Mouse (Mus musculus): ENCODE data around the gene D13Ertd608e. TPM values are rescaled to one million over a fixed set of nuclear protein-coding genes. Genes with fewer than 3 reads are reported as not detected.
"Not testable (repeated sequence)": the region's sequence is repeated elsewhere in the genome, so short reads cannot be mapped to it uniquely, and the experiment has no call there.

D13Ertd608e gene
- total RNA-seq (2014; rRNA removed; ENCODE audit: low replicate concordance) = not detected in 2 replicates
- not detected in 2 replicates for polyA plus RNA-seq (2015; fragmentation: Nextera tagmentation; extraction: Ambion mirVana)

GRCm38 (mm10) chr13:119835320-119836056, at the start of gene D13Ertd608e:
Gene D13Ertd608e, plus strand, starts transcription at chr13:119836006.
- WGBS = 12% methylated on average over 18 of the region's 25 CpGs
- peak; percentile 6 for DNase-seq (ENCODE audit: low spot score)
- not testable (repeated sequence) for H3K9ac ChIP-seq (replicated peaks; ENCODE audit: low read depth, low read length); H3K27me3 ChIP-seq (ENCODE audit: control insufficient read depth, insufficient read depth, low read length); H3K36me3 ChIP-seq (replicated peaks; ENCODE audit: control insufficient read depth, insufficient read depth, low read length); H3K9me3 ChIP-seq (replicated peaks; ENCODE audit: control insufficient read depth, low read length); ATAC-seq (ENCODE audit: insufficient read depth, low read depth); H3K4me1 ChIP-seq (ENCODE audit: control insufficient read depth, insufficient read depth); H3K27ac ChIP-seq (ENCODE audit: low read depth)
- H3K4me3 ChIP-seq (ENCODE audit: low read depth, low read length) = peak within 1 kb of the TSS; percentile 21; the same call in 1 of the 2 replicates
- peak within 1 kb of the TSS; percentile 46 for H3K4me2 ChIP-seq (ENCODE audit: low read depth, low read length)
- TF ChIP-seq CTCF (IDR thresholded peaks at IDR 0.05; ENCODE audit: low read depth) = peak; percentile 47

- H3K4me3 ChIP-seq (ENCODE audit: low read depth, low read length) = peak overlapping the region; percentile 82
- H3K27ac ChIP-seq (ENCODE audit: low read depth) = peak overlapping the region; percentile 96
- WGBS = under 1% methylated on average over 36 of the region's 66 CpGs
- no peaks in the 10 kb centered on the region for H3K9me3 ChIP-seq (replicated peaks; ENCODE audit: control insufficient read depth, low read length)
- TF ChIP-seq CTCF (IDR thresholded peaks at IDR 0.05; ENCODE audit: low read depth) = no peak
- TF ChIP-seq EP300 (IDR thresholded peaks at IDR 0.05; ENCODE audit: low read depth) = no peak
- peak overlapping the region; percentile 92 for H3K9ac ChIP-seq (replicated peaks; ENCODE audit: low read depth, low read length)
- H3K36me3 ChIP-seq (replicated peaks; ENCODE audit: control insufficient read depth, insufficient read depth, low read length) = peaks cover 24% of the 10 kb centered on the region
- H3K4me1 ChIP-seq (ENCODE audit: control insufficient read depth, insufficient read depth) = 0 out of 2 replicates have a peak, but pooled peaks cover 13% of the 10 kb centered on the region
- no peaks in the 10 kb centered on the region for H3K27me3 ChIP-seq (ENCODE audit: control insufficient read depth, insufficient read depth, low read length)
- H3K4me2 ChIP-seq (ENCODE audit: low read depth, low read length) = peak overlapping the region; percentile 66
- DNase-seq (ENCODE audit: low spot score) (peak; percentile 55), ATAC-seq (ENCODE audit: insufficient read depth, low read depth) (peak; percentile 67)
Observed at GRCm38 (mm10) chr13:119789851-119790717, 45.7 kb upstream of the D13Ertd608e start.

- H3K27ac ChIP-seq (ENCODE audit: low read depth) = peak within 1 kb of the TSS; percentile 96
- H3K4me3 ChIP-seq (ENCODE audit: low read depth, low read length) = peak within 1 kb of the TSS; percentile 82
- peak; percentile 98 for ATAC-seq (ENCODE audit: insufficient read depth, low read depth)
- 0 out of 2 replicates have a peak, but pooled peaks cover 13% of the 10 kb centered on the region for H3K4me1 ChIP-seq (ENCODE audit: control insufficient read depth, insufficient read depth)
- H3K4me2 ChIP-seq (ENCODE audit: low read depth, low read length) = peak within 1 kb of the TSS; percentile 66
- DNase-seq (ENCODE audit: low spot score) = peak; percentile 93
- TF ChIP-seq CTCF (IDR thresholded peaks at IDR 0.05; ENCODE audit: low read depth) (no peak), EP300 (IDR thresholded peaks at IDR 0.05; ENCODE audit: low read depth) (no peak)
- peak within 1 kb of the TSS; percentile 92 for H3K9ac ChIP-seq (replicated peaks; ENCODE audit: low read depth, low read length)
- H3K27me3 ChIP-seq (ENCODE audit: control insufficient read depth, insufficient read depth, low read length) = no peaks in the 10 kb centered on the region
- 1% methylated on average over 62 of the region's 86 CpGs for WGBS
- H3K9me3 ChIP-seq (replicated peaks; ENCODE audit: control insufficient read depth, low read length) = no peaks in the 10 kb centered on the region
- H3K36me3 ChIP-seq (replicated peaks; ENCODE audit: control insufficient read depth, insufficient read depth, low read length) = peaks cover 17% of the 10 kb centered on the region
Observed at GRCm38 (mm10) chr13:119790761-119791579, 44.8 kb upstream of the D13Ertd608e start, which contains the start of gene Zfp131. Gene Zfp131, minus strand, starts transcription at chr13:119790889.

GRCm38 (mm10) chr13:119791580-119792135, 44.1 kb upstream of the D13Ertd608e start:
- peaks cover 13% of the 10 kb centered on the region for H3K36me3 ChIP-seq (replicated peaks; ENCODE audit: control insufficient read depth, insufficient read depth, low read length)
- H3K27ac ChIP-seq (ENCODE audit: low read depth) = peak overlapping the region; percentile 96
- peak overlapping the region; percentile 66 for H3K4me2 ChIP-seq (ENCODE audit: low read depth, low read length)
- H3K9me3 ChIP-seq (replicated peaks; ENCODE audit: control insufficient read depth, low read length) = no peaks in the 10 kb centered on the region
- H3K4me1 ChIP-seq (ENCODE audit: control insufficient read depth, insufficient read depth) = 0 out of 2 replicates have a peak, but pooled peaks cover 13% of the 10 kb centered on the region
- H3K4me3 ChIP-seq (ENCODE audit: low read depth, low read length) = peak overlapping the region; percentile 82
- no peak for TF ChIP-seq EP300 (IDR thresholded peaks at IDR 0.05; ENCODE audit: low read depth)
- no peak for TF ChIP-seq CTCF (IDR thresholded peaks at IDR 0.05; ENCODE audit: low read depth)
- H3K9ac ChIP-seq (replicated peaks; ENCODE audit: low read depth, low read length) = peak overlapping the region; percentile 92; the same call in 1 of the 2 replicates
- DNase-seq (ENCODE audit: low spot score) = peak; percentile 45
- H3K27me3 ChIP-seq (ENCODE audit: control insufficient read depth, insufficient read depth, low read length) = no peaks in the 10 kb centered on the region
- 3% methylated on average over 18 of the region's 18 CpGs for whole genome bisulfite sequencing
- no peak for ATAC-seq (ENCODE audit: insufficient read depth, low read depth)

All from heart, postnatal 0 days (tissue).